Mouse (Mus musculus): ENCODE measurements around the gene Ttc28.

GRCm38 (mm10) chr5:111178324-111179076 is 298.9 kb downstream of the Ttc28 start:
- no peak for TF ChIP-seq CTCF (IDR thresholded peaks at IDR 0.05; ENCODE audit: insufficient read depth, low read length)
- TF ChIP-seq POLR2A (IDR thresholded peaks at IDR 0.05; ENCODE audit: borderline replicate concordance, extremely low read depth, low read depth, low read length), result peak; percentile 74; the same call in 1 of the 2 replicates
